Mouse (Mus musculus): Measurements from ENCODE around the gene Barx1.

DNA sequence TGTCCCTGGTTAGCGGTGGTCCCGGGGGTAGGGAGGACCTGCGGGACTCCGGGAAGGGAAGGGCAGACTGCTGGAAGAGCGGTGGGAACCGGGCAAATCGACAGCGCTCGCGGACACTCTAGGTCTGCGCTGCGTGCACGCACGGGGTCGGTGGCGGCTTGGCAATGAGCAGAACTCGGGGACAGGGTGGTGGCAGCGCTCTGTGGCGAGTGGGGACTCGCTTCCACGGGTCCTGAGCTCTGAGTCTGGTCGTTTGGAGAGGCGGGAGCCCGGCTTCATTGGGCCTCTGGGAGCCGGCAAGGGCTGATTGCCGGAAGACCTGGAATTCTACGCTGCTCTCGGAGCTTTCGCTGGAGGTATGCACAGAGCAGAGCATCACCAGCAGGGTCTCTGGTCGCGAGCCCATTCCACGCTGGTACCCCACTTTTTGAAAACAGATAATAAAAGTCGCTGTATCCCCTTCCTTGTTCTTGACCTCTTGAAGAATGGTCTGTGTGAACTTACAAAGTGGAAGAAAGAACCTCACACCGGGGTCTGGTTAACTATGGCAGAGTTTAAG is 6.3 kb downstream of the Barx1 start:
- no peak for TF ChIP-seq POLR2A (IDR thresholded peaks at IDR 0.05; ENCODE audit: low read depth, low read length)
- TF ChIP-seq CTCF (IDR thresholded peaks at IDR 0.05; ENCODE audit: borderline replicate concordance, insufficient read depth, low read length): no peak

All from embryonic fibroblast, embryonic 13.5 days (primary cell).